Mouse (Mus musculus): Measurements from ENCODE around the gene Klhdc4.

The Klhdc4 gene

GRCm38 (mm10) chr8:121829048-121829776 lies at the start of gene Klhdc4:
TSS of gene Klhdc4 (minus strand) at chr8:121829569.
- DNase-seq (ENCODE audit: low read depth): peak; percentile 96

GRCm38 (mm10) chr8:121877828-121878480 lies 48.6 kb upstream of the Klhdc4 start:
- no peak for DNase-seq (ENCODE audit: low read depth)

GRCm38 (mm10) chr8:121877212-121877611 lies 47.8 kb upstream of the Klhdc4 start:
- DNase-seq (ENCODE audit: low read depth): no peak

GRCm38 (mm10) chr8:121875517-121875916 lies 46.1 kb upstream of the Klhdc4 start:
- no peak for DNase-seq (ENCODE audit: low read depth)

- DNase-seq (ENCODE audit: low read depth): no peak
Measured at GRCm38 (mm10) chr8:121875045-121875444, 45.7 kb upstream of the Klhdc4 start.

- DNase-seq (ENCODE audit: low read depth): peak; percentile 39
Measured at GRCm38 (mm10) chr8:121874031-121874430, 44.7 kb upstream of the Klhdc4 start.

GRCm38 (mm10) chr8:121871833-121872440 lies 42.6 kb upstream of the Klhdc4 start:
- DNase-seq (ENCODE audit: low read depth): no peak

- no peak for DNase-seq (ENCODE audit: low read depth)
Measured at GRCm38 (mm10) chr8:121870190-121870589, 40.8 kb upstream of the Klhdc4 start.

- DNase-seq (ENCODE audit: low read depth): no peak
Measured at GRCm38 (mm10) chr8:121868896-121869295, 39.5 kb upstream of the Klhdc4 start.

GRCm38 (mm10) chr8:121868196-121868595 lies 38.8 kb upstream of the Klhdc4 start:
- DNase-seq (ENCODE audit: low read depth): no peak

GRCm38 (mm10) chr8:121865356-121865755 lies 36.0 kb upstream of the Klhdc4 start:
- DNase-seq (ENCODE audit: low read depth): no peak

- no peak for DNase-seq (ENCODE audit: low read depth)
Measured at GRCm38 (mm10) chr8:121861806-121862548, 32.6 kb upstream of the Klhdc4 start.

GRCm38 (mm10) chr8:121861276-121861675 lies 31.9 kb upstream of the Klhdc4 start:
- DNase-seq (ENCODE audit: low read depth): no peak

GRCm38 (mm10) chr8:121857747-121858146 lies 28.4 kb upstream of the Klhdc4 start:
- no peak for DNase-seq (ENCODE audit: low read depth)

GRCm38 (mm10) chr8:121857331-121857730 lies 28.0 kb upstream of the Klhdc4 start:
- DNase-seq (ENCODE audit: low read depth): no peak

- DNase-seq (ENCODE audit: low read depth): no peak
Measured at GRCm38 (mm10) chr8:121856071-121856746, 26.8 kb upstream of the Klhdc4 start.

GRCm38 (mm10) chr8:121853586-121853985 lies 24.2 kb upstream of the Klhdc4 start:
- DNase-seq (ENCODE audit: low read depth): no peak

GRCm38 (mm10) chr8:121852464-121852863 lies 23.1 kb upstream of the Klhdc4 start:
- peak; percentile 60 for DNase-seq (ENCODE audit: low read depth)

GRCm38 (mm10) chr8:121851716-121852115 lies 22.3 kb upstream of the Klhdc4 start:
- peak; percentile 28 for DNase-seq (ENCODE audit: low read depth)

- DNase-seq (ENCODE audit: low read depth): peak; percentile 99
Measured at GRCm38 (mm10) chr8:121850821-121851470, 21.6 kb upstream of the Klhdc4 start.

GRCm38 (mm10) chr8:121850436-121850820 lies 21.1 kb upstream of the Klhdc4 start:
- peak; percentile 57 for DNase-seq (ENCODE audit: low read depth)
